Mouse (Mus musculus) intestine, embryonic 16.5 days (tissue): ENCODE results near the gene Armc9. TPM values are rescaled to one million over a fixed set of nuclear protein-coding genes. Genes with fewer than 3 reads are reported as not detected.

Experiments
- ATAC-seq: fragments of 200-750 bp; cut with Nextera tagmentation; 2 replicates; pipeline ENCODE4 v1.8.0; 2017; ENCODE audit warnings: moderate TSS enrichment, moderate library complexity
- H3K27ac ChIP-seq: fragments of 300-500 bp; sonication (generic); 2 replicates; pipeline ENCODE4 v1.5.1; 2014; ENCODE audit warnings: mild to moderate bottlenecking, low read length
- H3K27me3 ChIP-seq: fragments of 300-500 bp; sonication (generic); replicated peaks from 2 replicates; pipeline ENCODE4 v1.6.1; 2014; ENCODE audit warnings: low read length, control low read depth, mixed read lengths; ENCODE audit not compliant: control insufficient read depth, insufficient read depth
- H3K36me3 ChIP-seq: fragments of 300-500 bp; sonication (generic); 2 replicates; pipeline ENCODE4 v1.6.1; 2014; ENCODE audit warnings: low read length, control low read depth; ENCODE audit not compliant: control insufficient read depth, insufficient read depth
- H3K4me1 ChIP-seq: fragments of 300-500 bp; sonication (generic); 2 replicates; pipeline ENCODE4 v1.6.1; 2014; ENCODE audit warnings: low read length, control low read depth, mixed read lengths; ENCODE audit not compliant: control insufficient read depth, insufficient read depth
- H3K4me2 ChIP-seq: fragments of 300-500 bp; sonication (generic); 2 replicates; pipeline ENCODE4 v1.6.1; 2014; ENCODE audit warnings: low read depth, low read length, control low read depth
- H3K4me3 ChIP-seq: fragments of 300-500 bp; sonication (generic); 2 replicates; pipeline ENCODE4 v1.5.1; 2014; ENCODE audit warnings: mild to moderate bottlenecking, low read length
- H3K9ac ChIP-seq: fragments of 300-500 bp; sonication (generic); 2 replicates; pipeline ENCODE4 v1.6.1; 2014; ENCODE audit warnings: low read depth, low read length
- H3K9me3 ChIP-seq: fragments of 300-500 bp; sonication (generic); 2 replicates; pipeline ENCODE4 v1.6.1; 2016; ENCODE audit warnings: low read length, control low read depth; ENCODE audit not compliant: control insufficient read depth
- WGBS: fragments of 180-500 bp; shearing (Covaris S2); extraction: QIAGEN DNeasy Blood & Tissue Kit; methylation state at CpG from one replicate; pipeline ENCODE4 v1.1.7; 2014; 5-methylcytosine and 5-hydroxymethylcytosine counted together
- polyA plus RNA-seq: library from polyadenylated mRNA; unstranded; fragments of >200 nt; fragmentation: Nextera tagmentation; extraction: Ambion mirVana; gene quantifications from 2 replicates; pipeline ENCODE4 v1.2.1, GENCODE M21; 2015

Gene Armc9
- polyA plus RNA-seq, 1 experiment from 2014 or later: 15.2 TPM

DNA sequence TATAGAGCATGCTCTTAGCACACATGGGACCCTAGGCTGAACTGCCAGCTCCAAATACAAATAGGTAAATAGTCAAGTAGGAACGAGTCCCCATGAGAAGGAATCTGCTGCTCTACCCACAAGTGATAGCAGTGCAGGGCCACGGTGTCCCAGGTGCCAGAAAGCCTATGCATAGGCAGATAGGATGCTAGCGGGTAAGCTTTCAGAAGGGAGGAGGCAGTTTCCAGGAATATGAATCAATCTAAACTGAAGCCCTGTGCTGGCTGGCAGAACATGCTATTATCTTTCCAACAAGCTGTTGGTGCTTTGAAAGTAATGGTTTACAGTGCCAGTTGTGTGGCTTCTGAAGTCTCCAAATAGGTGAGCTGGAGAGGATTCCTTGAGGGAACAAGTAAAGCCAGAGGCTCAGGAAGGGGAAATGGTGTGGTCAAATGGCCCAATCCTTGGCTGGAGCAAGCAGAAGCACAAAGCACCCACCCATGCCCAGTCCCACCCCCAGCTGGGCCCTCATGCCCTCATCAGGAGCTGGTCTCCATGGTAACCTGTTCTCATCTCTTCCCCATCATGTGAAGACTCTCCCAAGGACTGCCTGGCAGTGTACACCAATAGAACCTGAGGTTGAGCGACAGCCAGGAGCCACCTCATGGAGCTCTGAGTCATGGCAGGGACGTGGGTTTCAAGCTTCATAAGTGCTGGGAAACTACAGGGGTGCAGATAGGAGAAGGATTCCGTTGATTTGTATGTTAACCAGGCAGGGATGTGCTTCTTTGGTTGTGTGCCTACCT lies 90.9 kb downstream of the Armc9 start:
- no peak overlapping the region for H3K27ac ChIP-seq

DNA sequence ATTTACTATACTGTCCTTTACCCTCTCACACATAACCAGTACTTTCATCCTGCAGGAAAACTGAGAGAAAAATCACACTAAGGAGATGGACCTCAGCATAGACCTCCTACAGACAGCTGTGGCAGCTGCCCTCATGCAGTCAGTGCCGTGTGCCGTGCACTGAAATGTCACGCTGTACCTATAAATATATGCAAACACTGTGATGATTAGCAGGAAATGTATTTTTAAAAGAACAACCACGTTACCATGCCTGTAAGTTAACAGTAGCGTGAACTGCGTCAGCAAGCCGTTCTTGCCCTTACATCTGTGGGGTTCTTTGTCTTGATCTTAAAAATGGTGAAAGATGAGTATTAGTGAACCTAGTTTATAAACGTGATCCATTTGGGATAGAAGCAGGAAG lies 98.8 kb downstream of the Armc9 start:
- Histone ChIP-seq H3K27me3 (no peaks in the 10 kb centered on the region), H3K4me2 (no peak overlapping the region), H3K9me3 (no peaks in the 10 kb centered on the region), H3K4me3 (no peak overlapping the region), H3K4me1 (no peaks in the 10 kb centered on the region), H3K9ac (no peak overlapping the region), H3K27ac (no peak overlapping the region), H3K36me3 (no peaks in the 10 kb centered on the region)
- ATAC-seq: no peak
- 84% methylated on average over 8 of the region's 8 CpGs for WGBS

More for the DNA sequence above, 90.9 kb downstream of the Armc9 start:
- Histone ChIP-seq H3K4me2 (no peak overlapping the region), H3K27me3 (no peaks in the 10 kb centered on the region), H3K4me3 (no peak overlapping the region), H3K9ac (no peak overlapping the region), H3K4me1 (no peaks in the 10 kb centered on the region), H3K36me3 (no peaks in the 10 kb centered on the region), H3K9me3 (no peaks in the 10 kb centered on the region)
- WGBS: 87% methylated on average over 6 of the region's 6 CpGs
- ATAC-seq: no peak

DNA sequence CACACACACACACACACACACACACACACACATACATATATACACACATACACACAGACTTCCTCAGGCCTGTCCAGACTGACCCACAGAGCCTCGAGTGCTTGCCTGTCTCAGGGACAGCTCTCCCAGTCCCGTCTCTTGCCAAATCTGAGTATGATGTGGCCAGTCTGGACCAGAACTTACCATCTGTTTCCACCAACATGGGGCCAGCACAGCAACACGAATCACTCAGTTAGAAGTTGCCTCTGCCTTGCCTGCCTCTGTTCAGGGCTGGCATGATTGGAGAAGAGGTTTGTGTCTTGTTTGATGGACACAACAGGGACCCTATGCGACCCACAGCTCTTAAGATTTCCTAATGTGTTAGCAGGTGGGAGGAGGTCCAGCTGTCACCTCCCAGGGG lies 101.7 kb downstream of the Armc9 start:
- ATAC-seq: no peak
- H3K9ac ChIP-seq: no peak overlapping the region
- WGBS: 67% methylated on average over 4 of the region's 4 CpGs
- H3K4me2 ChIP-seq: no peak overlapping the region
- no peak overlapping the region for H3K27ac ChIP-seq
- H3K4me1 ChIP-seq: no peaks in the 10 kb centered on the region
- H3K9me3 ChIP-seq: no peaks in the 10 kb centered on the region
- no peaks in the 10 kb centered on the region for H3K36me3 ChIP-seq
- H3K4me3 ChIP-seq: no peak overlapping the region
- H3K27me3 ChIP-seq: no peaks in the 10 kb centered on the region

DNA sequence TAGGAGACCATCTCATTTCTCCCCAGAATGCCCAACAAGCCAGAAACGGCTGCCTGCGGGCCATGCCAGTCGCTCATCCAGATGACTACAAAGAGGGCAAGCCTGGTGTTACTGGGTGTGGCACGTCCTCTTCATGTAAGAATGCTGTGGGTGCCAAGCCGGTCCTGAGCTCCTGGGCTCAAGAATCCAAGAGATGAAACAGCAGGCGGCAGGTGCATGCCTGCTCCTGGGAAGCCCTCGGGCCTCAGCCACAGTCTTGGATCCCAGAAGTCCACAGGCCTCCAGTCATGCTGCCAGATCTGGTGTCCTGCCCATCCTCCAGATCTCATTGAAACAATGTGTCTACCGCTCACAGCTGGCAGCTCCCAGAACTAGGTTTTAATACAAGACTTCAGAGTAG lies 102.6 kb downstream of the Armc9 start:
- Histone ChIP-seq H3K9ac (no peak overlapping the region), H3K27ac (no peak overlapping the region), H3K36me3 (no peaks in the 10 kb centered on the region), H3K4me2 (no peak overlapping the region), H3K4me1 (no peaks in the 10 kb centered on the region), H3K9me3 (no peaks in the 10 kb centered on the region), H3K4me3 (no peak overlapping the region), H3K27me3 (no peaks in the 10 kb centered on the region)
- WGBS: 89% methylated on average over 8 of the region's 8 CpGs
- no peak for ATAC-seq

DNA sequence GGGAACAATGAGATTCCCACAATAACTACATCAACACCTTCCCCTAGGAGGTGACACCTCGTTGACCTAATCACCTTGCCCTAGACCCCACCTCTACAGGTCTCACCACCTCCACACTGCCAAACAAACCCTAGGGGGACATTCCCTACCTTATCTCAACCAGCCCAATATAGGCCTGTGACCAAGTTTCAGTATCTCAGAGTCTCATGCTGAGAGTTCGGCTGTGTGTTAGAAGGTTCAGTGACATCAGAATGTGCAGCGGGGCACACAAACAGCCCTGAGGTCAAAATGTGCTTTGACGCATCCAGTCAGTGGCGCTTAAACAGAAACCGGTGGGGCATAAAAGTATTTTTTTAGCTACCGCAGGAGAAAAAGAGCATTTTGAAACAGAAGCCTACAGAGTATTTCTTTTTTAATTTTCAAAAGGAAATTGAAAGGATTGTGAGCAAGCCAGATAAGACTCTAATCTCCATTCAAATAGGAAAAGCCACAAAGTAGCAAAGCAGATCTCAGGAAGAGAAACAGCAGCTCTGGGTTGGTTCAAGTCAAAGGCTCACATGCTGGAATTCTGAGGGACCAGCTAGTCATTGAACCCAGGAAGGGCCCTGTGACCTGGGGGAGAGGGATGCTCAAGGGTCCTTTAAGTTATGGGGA lies 103.7 kb downstream of the Armc9 start:
- no peaks in the 10 kb centered on the region for H3K4me1 ChIP-seq
- H3K27ac ChIP-seq: no peak overlapping the region
- H3K4me3 ChIP-seq: no peak overlapping the region
- H3K36me3 ChIP-seq: no peaks in the 10 kb centered on the region
- 83% methylated on average over 7 of the region's 7 CpGs for WGBS
- H3K9ac ChIP-seq: no peak overlapping the region
- no peak overlapping the region for H3K4me2 ChIP-seq
- no peak for ATAC-seq
- H3K9me3 ChIP-seq: no peaks in the 10 kb centered on the region
- no peaks in the 10 kb centered on the region for H3K27me3 ChIP-seq

DNA sequence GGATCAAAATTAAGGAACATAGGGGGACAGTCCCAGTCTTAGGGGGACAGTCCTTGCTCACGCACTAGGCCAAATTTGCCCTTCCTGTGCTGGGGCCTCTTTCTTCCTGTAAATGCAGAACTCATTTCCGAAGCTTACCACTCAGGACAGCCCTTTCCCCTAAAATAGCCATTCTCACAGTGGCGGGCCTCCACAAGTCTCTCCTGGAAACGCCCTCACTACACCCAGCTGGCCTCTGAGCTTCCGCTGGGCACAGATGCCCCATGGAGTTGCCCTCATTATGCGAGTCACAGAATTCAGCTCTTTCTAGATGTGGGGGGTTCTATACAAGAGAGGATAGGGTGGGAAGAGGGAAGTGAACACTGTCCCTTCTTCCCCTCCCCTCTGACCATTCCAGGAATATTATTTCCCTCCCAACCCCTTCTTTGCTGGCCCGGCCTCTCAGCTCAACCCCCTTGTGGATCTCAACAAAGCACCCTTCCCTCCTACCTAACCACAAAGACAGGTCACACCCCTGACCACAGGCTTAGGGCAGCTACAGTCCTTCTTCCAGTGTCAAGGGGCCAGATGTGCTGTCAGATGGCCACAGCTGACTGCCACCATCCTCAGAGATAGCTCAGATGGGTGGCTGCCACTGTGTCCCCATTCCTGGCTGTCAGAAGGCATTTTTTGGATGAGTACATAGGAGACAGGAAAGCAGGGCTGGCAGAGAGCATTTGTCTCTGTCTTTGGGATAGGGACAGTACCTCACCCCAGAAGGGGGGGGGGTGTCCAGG lies 109.2 kb downstream of the Armc9 start:
- no peak overlapping the region for H3K27ac ChIP-seq
- no peaks in the 10 kb centered on the region for H3K36me3 ChIP-seq
- no peak overlapping the region for H3K4me3 ChIP-seq
- no peaks in the 10 kb centered on the region for H3K27me3 ChIP-seq
- no peak overlapping the region for H3K4me2 ChIP-seq
- H3K9ac ChIP-seq: no peak overlapping the region
- no peak for ATAC-seq
- H3K9me3 ChIP-seq: no peaks in the 10 kb centered on the region
- no peaks in the 10 kb centered on the region for H3K4me1 ChIP-seq
- 71% methylated on average over 7 of the region's 7 CpGs for WGBS

DNA sequence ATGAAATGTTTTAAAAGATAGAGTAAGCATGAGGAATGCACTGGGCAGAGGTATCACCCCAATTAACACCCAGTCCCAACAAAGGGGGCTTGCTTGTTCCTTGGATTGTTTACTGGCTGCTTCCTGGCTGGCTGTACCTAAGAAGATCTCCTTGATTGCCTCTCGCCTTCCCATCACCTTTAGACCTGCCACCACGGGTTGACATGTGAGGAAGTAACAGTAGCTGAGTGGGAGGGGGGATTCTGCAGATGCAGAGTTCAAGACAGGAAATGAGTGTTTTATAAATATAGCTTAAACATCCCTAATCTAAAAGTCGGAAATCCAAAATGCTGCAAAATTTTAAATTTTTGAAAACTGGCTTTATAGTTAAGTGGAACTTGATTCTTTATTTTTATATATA lies 110.5 kb downstream of the Armc9 start:
- no peak overlapping the region for H3K9ac ChIP-seq
- H3K4me1 ChIP-seq: peaks cover 6% of the 10 kb centered on the region; the same call in 1 of the 2 replicates
- ATAC-seq: no peak
- H3K9me3 ChIP-seq: no peaks in the 10 kb centered on the region
- H3K27me3 ChIP-seq: no peaks in the 10 kb centered on the region
- H3K4me3 ChIP-seq: no peak overlapping the region
- no peak overlapping the region for H3K4me2 ChIP-seq
- H3K27ac ChIP-seq: no peak overlapping the region
- H3K36me3 ChIP-seq: no peaks in the 10 kb centered on the region
- 51% methylated on average over 3 of the region's 3 CpGs for WGBS

DNA sequence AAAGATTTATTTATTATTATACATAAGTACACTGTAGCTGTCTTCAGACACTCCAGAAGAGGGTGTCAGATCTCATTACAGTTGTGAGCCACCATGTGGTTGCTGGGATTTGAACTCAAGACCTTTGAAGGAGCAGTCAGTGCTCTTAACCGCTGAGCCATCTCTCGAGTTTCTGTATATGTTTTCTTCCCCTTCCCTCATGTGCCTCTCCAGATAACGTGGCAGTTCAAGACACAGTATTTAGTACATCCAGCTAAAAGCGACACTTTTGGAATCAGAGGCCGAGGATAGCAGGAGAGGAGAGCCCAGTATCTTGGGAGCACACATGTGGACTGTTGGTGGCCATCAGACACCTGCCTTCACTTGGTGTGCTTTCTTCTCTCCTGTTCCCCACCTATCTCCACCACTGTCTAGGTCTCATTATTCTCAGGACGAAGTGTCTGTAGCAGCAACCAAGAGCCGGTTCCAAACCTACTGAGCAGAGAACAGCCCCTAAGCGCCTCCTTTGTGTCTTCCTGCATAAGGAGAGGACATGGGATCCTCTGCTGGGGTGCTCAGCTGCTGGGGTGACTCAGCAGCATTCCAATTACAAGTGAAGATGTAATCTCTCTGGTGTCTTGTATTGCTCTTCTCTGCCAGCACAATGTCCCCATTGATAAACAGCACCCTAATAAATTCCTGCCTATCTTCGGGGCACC lies 114.1 kb downstream of the Armc9 start:
- Histone ChIP-seq H3K4me3 (no peak overlapping the region), H3K27me3 (no peaks in the 10 kb centered on the region), H3K9me3 (no peaks in the 10 kb centered on the region), H3K4me1 (peaks cover 6% of the 10 kb centered on the region; the same call in 1 of the 2 replicates), H3K36me3 (no peaks in the 10 kb centered on the region), H3K9ac (no peak overlapping the region), H3K4me2 (no peak overlapping the region), H3K27ac (no peak overlapping the region)
- no peak for ATAC-seq
- WGBS: 76% methylated on average over 9 of the region's 9 CpGs

DNA sequence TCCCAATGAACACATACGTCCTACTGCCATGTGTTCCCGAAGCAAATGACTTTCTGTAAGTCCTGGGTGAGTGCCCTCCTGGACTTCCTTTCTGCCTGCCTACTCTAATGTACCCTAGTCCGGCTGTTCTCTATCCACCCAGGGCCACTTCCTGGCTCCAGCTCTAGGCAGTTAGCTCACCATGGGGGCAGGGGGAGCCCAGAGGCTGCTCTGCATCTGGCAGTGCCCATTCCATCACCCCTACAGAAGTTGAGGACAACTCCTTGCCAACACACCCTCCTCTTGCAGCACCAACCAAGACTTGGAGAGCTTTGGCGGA lies 114.6 kb downstream of the Armc9 start:
- Histone ChIP-seq H3K9me3 (no peaks in the 10 kb centered on the region), H3K9ac (no peak overlapping the region), H3K36me3 (no peaks in the 10 kb centered on the region), H3K4me3 (no peak overlapping the region), H3K27me3 (no peaks in the 10 kb centered on the region), H3K27ac (no peak overlapping the region; the same call in 1 of the 2 replicates), H3K4me2 (no peak overlapping the region), H3K4me1 (peaks cover 6% of the 10 kb centered on the region; the same call in 1 of the 2 replicates)
- ATAC-seq: peak; percentile 73
- 56% methylated on average over 4 of the region's 4 CpGs for WGBS
